Comparison of ENCODE assay signal across 20 mouse cellular contexts in genomic region chr12:17087388-17087787, GRCm38 (mm10).
DNase-seq lines count a peak whose midpoint lies in the region; ATAC-seq lines count a peak whose summit lies in the region.
"Had no signal": no experiment of that assay in that cellular context is flagged by ENCODE, and none has a peak within 500 bp of the region (broad histone marks: within the 10 kb centered on the region; RNA-seq: fewer than 3 reads in every experiment).

No protein-coding gene starts in this region.

- H3K9me3 ChIP-seq in heart, embryonic 10.5 days: no peaks in the 10 kb centered on the region
- H3K9me3 ChIP-seq in hindbrain, embryonic 10.5 days: no peaks in the 10 kb centered on the region
- H3K9me3 ChIP-seq in hindbrain, embryonic 12.5 days (replicated peaks): no peaks in the 10 kb centered on the region
- H3K9me3 ChIP-seq: embryonic facial prominence, embryonic 13.5 days; G1E had no signal

- DNase-seq in heart, embryonic 10.5 days (ENCODE audit: low spot score): no peak
- DNase-seq in heart, postnatal 25 days (ENCODE audit: low spot score): no peak
- no peak for DNase-seq in hindbrain, embryonic 10.5 days (ENCODE audit: low spot score)
- DNase-seq in ZHBTc4 (ENCODE audit: low read depth, low spot score): peak; percentile 61
- no peak for DNase-seq in kidney, adult 8-10 months
- DNase-seq: adrenal gland, adult 2 months; adrenal gland, postnatal 25 days; cerebellum, adult 18-20 months; cerebellum, adult 9-11 months; cerebellum, postnatal 36 days; gastrocnemius, adult 2 months; gastrocnemius, postnatal 25 days; heart, postnatal 14 days had no signal

- no peaks in the 10 kb centered on the region for H3K36me3 ChIP-seq in heart, embryonic 10.5 days
- H3K36me3 ChIP-seq in hindbrain, embryonic 10.5 days: no peaks in the 10 kb centered on the region
- H3K36me3 ChIP-seq in hindbrain, embryonic 12.5 days: no peaks in the 10 kb centered on the region
- H3K36me3 ChIP-seq: embryonic facial prominence, embryonic 13.5 days; G1E had no signal

- ATAC-seq in hindbrain, embryonic 12.5 days (ENCODE audit: low FRiP score): no peak
- ATAC-seq: forebrain, embryonic 14.5 days; hindbrain, embryonic 16.5 days; inflammation-experienced regulatory T-cells, adult 6 months; intestine, postnatal 0 days had no signal

- intact Hi-C loops in heart, postnatal 25 days (cut with DNase I): no loop called here

- peak overlapping the region; percentile 74 for H3K27ac ChIP-seq in heart, embryonic 10.5 days
- 0 out of 2 replicates have a peak overlapping the region, but pooled peaks have one; percentile 16 for H3K27ac ChIP-seq in hindbrain, embryonic 10.5 days
- H3K27ac ChIP-seq in hindbrain, embryonic 12.5 days: no peak overlapping the region
- H3K27ac ChIP-seq: embryonic facial prominence, embryonic 13.5 days; gastrocnemius, adult 2 months had no signal

- H3K9ac ChIP-seq in hindbrain, embryonic 12.5 days: no peak overlapping the region
- H3K9ac ChIP-seq: embryonic facial prominence, embryonic 13.5 days had no signal

- no peaks in the 10 kb centered on the region for H3K27me3 ChIP-seq in heart, embryonic 10.5 days (ENCODE audit: insufficient read depth, poor library complexity, severe bottlenecking)
- H3K27me3 ChIP-seq in hindbrain, embryonic 10.5 days (ENCODE audit: insufficient read depth, poor library complexity, severe bottlenecking): no peaks in the 10 kb centered on the region
- no peaks in the 10 kb centered on the region for H3K27me3 ChIP-seq in hindbrain, embryonic 12.5 days
- H3K27me3 ChIP-seq: embryonic facial prominence, embryonic 13.5 days had no signal

- 17% methylated on average over 3 of the region's 3 CpGs for WGBS in heart, embryonic 10.5 days
- 22% methylated on average over 3 of the region's 3 CpGs for WGBS in hindbrain, embryonic 10.5 days
- 24% methylated on average over 3 of the region's 3 CpGs for WGBS in hindbrain, embryonic 12.5 days

- H3K4me1 ChIP-seq in heart, embryonic 10.5 days: peaks cover 51% of the 10 kb centered on the region
- peaks cover 31% of the 10 kb centered on the region for H3K4me1 ChIP-seq in hindbrain, embryonic 10.5 days (replicated peaks)
- H3K4me1 ChIP-seq in hindbrain, embryonic 12.5 days: peaks cover 12% of the 10 kb centered on the region

- no peak overlapping the region for H3K4me3 ChIP-seq in heart, embryonic 10.5 days
- H3K4me3 ChIP-seq in hindbrain, embryonic 10.5 days: no peak overlapping the region
- H3K4me3 ChIP-seq in hindbrain, embryonic 12.5 days: no peak overlapping the region
- H3K4me3 ChIP-seq: embryonic facial prominence, embryonic 13.5 days; gastrocnemius, adult 2 months had no signal

- no peak overlapping the region for H3K4me2 ChIP-seq in hindbrain, embryonic 12.5 days (replicated peaks)
- H3K4me2 ChIP-seq: embryonic facial prominence, embryonic 13.5 days had no signal
